Mouse (Mus musculus): Measurements from ENCODE around the gene Cpa4. TPM values are rescaled to one million over a fixed set of nuclear protein-coding genes. Genes with fewer than 3 reads are reported as not detected.

The Cpa4 gene
- polyA plus RNA-seq (2012; fragmentation: generic; extraction: Trizol), result not detected

DNA sequence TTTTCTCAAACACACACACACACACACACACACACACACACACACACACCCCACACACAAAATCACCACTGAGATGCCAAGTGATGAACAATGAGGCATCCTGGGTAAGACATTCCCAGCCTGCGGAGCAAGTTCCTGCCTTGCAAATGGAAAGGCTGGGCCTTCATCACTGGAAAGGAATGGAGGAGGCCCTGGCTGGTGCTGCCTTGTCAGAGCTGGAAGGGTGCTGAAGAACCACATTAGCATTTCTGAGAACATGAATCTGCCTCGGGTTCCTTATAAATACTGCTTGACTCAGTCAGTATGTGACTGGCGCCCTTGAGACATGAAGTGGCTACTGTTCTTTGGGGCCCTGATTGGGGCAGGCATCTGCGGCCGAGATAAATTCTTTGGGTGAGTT lies at the start of gene Cpa4:
Gene Cpa4 (plus strand): TSS at position 301 of the 400 bp plus-strand sequence.

DNA sequence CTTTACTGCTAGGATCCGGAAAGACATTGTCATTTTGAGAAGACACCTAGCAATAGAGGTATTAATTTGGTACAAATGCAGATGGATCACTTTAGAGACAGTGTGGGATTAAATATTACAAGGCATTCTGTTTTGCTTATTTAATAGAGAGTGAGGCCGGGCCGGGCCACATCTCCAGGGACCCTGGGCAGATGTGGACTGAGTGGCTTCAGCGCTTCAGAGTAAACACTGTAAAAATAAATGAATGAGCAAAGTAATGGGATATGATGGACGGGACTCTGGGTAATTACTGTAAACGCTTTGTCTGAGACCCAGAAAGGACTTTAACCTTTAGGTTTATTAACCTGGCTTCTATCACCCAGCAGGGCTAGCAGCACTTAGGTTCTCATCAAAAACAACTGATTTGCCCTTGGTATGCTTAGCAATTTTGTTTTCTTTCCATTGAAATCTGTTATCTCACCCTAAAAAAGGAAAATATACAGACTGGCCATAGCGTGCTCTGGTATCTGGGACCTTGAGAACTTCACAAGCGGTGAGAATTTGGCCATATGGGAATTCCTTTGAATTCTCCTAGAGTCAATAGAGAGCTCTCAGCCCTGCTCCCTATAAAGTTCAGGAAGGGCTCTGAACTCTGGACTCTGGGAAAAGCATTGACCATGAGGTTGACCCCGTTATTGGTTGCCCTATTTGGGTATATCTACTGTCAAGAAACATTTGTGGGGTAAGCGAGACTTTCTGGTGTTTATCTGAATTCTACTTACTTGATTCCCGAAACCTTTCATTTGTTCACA lies 27.0 kb upstream of the Cpa4 start, which contains the start of gene Cpa2:
Gene Cpa2 (plus strand): TSS at position 574 of the 791 bp plus-strand sequence.

GRCm38 (mm10) chr6:30610710-30611109 lies 42.5 kb downstream of the Cpa4 start, which contains the start of gene Cpa5:
Gene Cpa5, plus strand, starts transcription at chr6:30611010.

DNA sequence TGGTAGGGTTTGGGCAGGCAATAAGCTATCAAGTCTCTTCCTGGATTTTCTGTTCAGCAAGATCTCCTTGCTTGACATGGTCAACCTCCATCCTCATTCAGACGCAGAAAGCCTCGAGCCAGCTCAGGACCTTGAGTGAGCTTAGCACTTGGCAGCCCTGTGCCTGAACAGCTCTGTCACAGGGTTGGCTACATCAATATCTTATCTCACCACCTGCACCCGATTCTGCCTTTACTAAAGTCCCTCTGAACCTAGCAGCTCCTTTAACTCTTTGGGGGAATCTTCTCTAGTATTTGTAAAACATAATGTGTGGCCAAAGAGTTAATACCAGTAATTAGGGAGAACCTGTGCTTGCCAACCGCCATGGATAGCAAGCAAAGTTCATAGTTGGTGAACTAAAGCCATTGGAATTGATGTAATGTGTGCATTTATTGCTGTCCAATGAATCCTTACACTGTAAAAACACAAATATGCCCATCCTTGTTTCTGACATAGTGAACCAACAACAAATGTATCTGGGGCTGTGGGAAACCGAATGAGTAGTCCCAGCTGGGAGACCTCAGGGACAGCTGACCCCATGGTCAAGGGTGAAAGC lies 70.6 kb downstream of the Cpa4 start, which contains the start of gene Cpa1:
Gene Cpa1 (plus strand): TSS at position 545 of the 595 bp plus-strand sequence.

Other genes starting within 250 kb of the Cpa4 start
- 10 to 100 TPM; 35.9 to 36.8 TPM for gene Zc3hc1, start 177.3 kb upstream of the Cpa4 start, polyA plus RNA-seq (2012; fragmentation: generic; extraction: Trizol)
- 10 to 100 TPM in 1 of 2 experiments, 1 to 10 TPM in 1; 6.2 to 12.4 TPM for gene Klhdc10, start 166.5 kb upstream of the Cpa4 start, polyA plus RNA-seq (2012; fragmentation: generic; extraction: Trizol)
- gene Tmem209, start 58.6 kb upstream of the Cpa4 start, polyA plus RNA-seq (2012; fragmentation: generic; extraction: Trizol), result 10 to 100 TPM in 1 of 2 experiments, 1 to 10 TPM in 1; 2.6 to 11.3 TPM
- gene Ssmem1, start 58.5 kb upstream of the Cpa4 start, polyA plus RNA-seq (2012; fragmentation: generic; extraction: Trizol), result under 1 TPM in 1 of 2 experiments, not detected in 1; 0.05 TPM
- gene Cpa2, start 26.8 kb upstream of the Cpa4 start, polyA plus RNA-seq (2012; fragmentation: generic; extraction: Trizol), result under 1 TPM in 1 of 2 experiments, not detected in 1; 0.05 TPM
- not detected for gene Cpa5, start 42.6 kb downstream of the Cpa4 start, polyA plus RNA-seq (2012; fragmentation: generic; extraction: Trizol)
- under 1 TPM in 1 of 2 experiments, not detected in 1; 0.24 TPM for gene Cpa1, start 70.8 kb downstream of the Cpa4 start, polyA plus RNA-seq (2012; fragmentation: generic; extraction: Trizol)
- gene Cep41, start 125.4 kb downstream of the Cpa4 start, polyA plus RNA-seq (2012; fragmentation: generic; extraction: Trizol), result 1 to 10 TPM; 1.2 to 5.7 TPM
- under 1 TPM in 1 of 2 experiments, not detected in 1; 0.07 TPM for gene Mest, start 155.2 kb downstream of the Cpa4 start, polyA plus RNA-seq (2012; fragmentation: generic; extraction: Trizol)